Mouse (Mus musculus) cortical plate, adult 2 months (tissue): Measurements from ENCODE around the gene Tmem265. TPM values are rescaled to one million over a fixed set of nuclear protein-coding genes. Genes with fewer than 3 reads are reported as not detected.

ENCODE experiments used
- H3K27ac ChIP-seq: fragments of 200-500 bp; 2 replicates; pipeline ENCODE4 v1.5.1; 2012; ENCODE audit warnings: low read length, control low read depth, inconsistent platforms; ENCODE audit not compliant: insufficient read depth
- H3K4me1 ChIP-seq: fragments of 200-500 bp; 2 replicates; pipeline ENCODE4 v1.6.1; 2011; ENCODE audit warnings: low read length; ENCODE audit not compliant: control insufficient read depth, insufficient read depth
- H3K4me3 ChIP-seq: fragments of 200-500 bp; 2 replicates; pipeline ENCODE4 v1.5.1; 2011; ENCODE audit warnings: mild to moderate bottlenecking, low read length, control low read depth; ENCODE audit not compliant: insufficient read depth
- CTCF ChIP-seq: fragments of 200-500 bp; IDR thresholded peaks from 2 replicates; pipeline ENCODE4 v1.5.1; 2011; ENCODE audit warnings: mild to moderate bottlenecking, control low read depth, low read length; ENCODE audit not compliant: insufficient read depth; ENCODE audit errors: extremely low read depth
- POLR2A ChIP-seq: fragments of 200-500 bp; IDR thresholded peaks from 2 replicates; pipeline ENCODE4 v1.6.1; 2011; ENCODE audit warnings: mild to moderate bottlenecking, low read length, control low read depth; ENCODE audit not compliant: insufficient read depth; ENCODE audit errors: extremely low read depth
- polyA plus RNA-seq: library from polyadenylated mRNA; depleted of rRNA; stranded (reverse); fragments of >200 nt; gene quantifications from 2 replicates; pipeline ENCODE4 v1.2.3, GENCODE M21; 2012

The Tmem265 gene
- polyA plus RNA-seq, 1 experiment: not detected

- H3K27ac ChIP-seq: no peak overlapping the region
- H3K4me1 ChIP-seq: peaks cover 8% of the 10 kb centered on the region
- H3K4me3 ChIP-seq: no peak overlapping the region
- TF ChIP-seq POLR2A: no peak
- TF ChIP-seq CTCF: no peak
These were observed 25.0 kb downstream of the Tmem265 start for GRCm38 (mm10) chr7:127586149-127586548.

- Histone ChIP-seq H3K4me1 (peaks cover 8% of the 10 kb centered on the region), H3K4me3 (no peak overlapping the region; the same call in 1 of the 2 replicates), H3K27ac (no peak overlapping the region)
- TF ChIP-seq CTCF: no peak
- no peak for TF ChIP-seq POLR2A
These were observed 26.0 kb downstream of the Tmem265 start for GRCm38 (mm10) chr7:127587196-127587595.

- Histone ChIP-seq H3K4me3 (peak within 1 kb of the TSS; percentile 76), H3K4me1 (peaks cover 8% of the 10 kb centered on the region), H3K27ac (no peak within 1 kb of the TSS)
- TF ChIP-seq CTCF (no peak), POLR2A (peak; percentile 82)
These were observed 27.1 kb downstream of the Tmem265 start, which contains the start of the genes Ccdc189 and Rnf40 for GRCm38 (mm10) chr7:127588011-127588871. Gene Ccdc189 (minus strand): TSS chr7:127588595. Gene Rnf40 (plus strand): TSS chr7:127588767.

DNA sequence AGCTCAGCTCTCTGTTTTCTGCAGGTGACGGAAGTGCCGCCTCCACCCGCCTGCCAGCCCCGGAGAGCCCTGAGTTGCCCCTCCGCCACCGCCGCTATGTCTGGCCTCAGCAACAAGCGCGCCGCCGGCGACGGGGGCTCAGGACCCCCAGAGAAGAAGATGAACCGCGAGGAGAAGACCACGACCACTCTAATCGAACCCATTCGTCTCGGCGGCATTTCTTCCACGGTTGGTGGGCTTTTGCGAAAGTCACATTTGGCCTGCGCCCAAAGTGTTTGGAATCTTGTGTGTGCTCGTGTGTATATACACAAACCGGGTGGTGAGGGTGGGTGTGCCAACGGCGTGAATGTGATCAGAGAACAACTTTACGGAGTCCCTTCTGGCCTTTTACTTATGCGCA lies 27.7 kb downstream of the Tmem265 start:
- TF ChIP-seq POLR2A (no peak), CTCF (no peak)
- Histone ChIP-seq H3K4me1 (peaks cover 8% of the 10 kb centered on the region), H3K27ac (no peak overlapping the region), H3K4me3 (peak overlapping the region; percentile 76)

GRCm38 (mm10) chr7:127589637-127590036 lies 28.4 kb downstream of the Tmem265 start:
- H3K4me1 ChIP-seq: peaks cover 8% of the 10 kb centered on the region
- H3K4me3 ChIP-seq: peak overlapping the region; percentile 76; the same call in 1 of the 2 replicates
- TF ChIP-seq POLR2A: no peak
- H3K27ac ChIP-seq: no peak overlapping the region

DNA sequence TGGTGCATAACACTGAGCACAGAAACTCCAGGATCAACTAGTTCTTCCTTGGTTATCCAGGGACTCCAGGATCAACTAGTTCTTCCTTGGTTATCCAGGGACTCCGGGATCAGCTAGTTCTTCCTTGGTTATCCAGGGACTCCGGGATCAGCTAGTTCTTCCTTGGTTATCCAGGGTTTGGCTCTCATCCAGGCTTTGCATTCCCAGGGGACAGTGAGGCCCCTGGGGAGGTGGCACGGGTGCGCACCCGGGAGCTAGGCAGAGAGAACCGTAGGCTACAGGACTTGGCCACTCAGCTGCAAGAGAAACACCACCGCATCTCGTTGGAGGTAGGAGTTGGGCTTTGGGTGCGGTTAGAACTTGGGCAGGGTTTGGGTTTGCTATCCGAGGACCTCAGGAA lies 29.9 kb downstream of the Tmem265 start:
- TF ChIP-seq CTCF (no peak), POLR2A (no peak)
- H3K4me1 ChIP-seq: peaks cover 8% of the 10 kb centered on the region
- no peak overlapping the region for H3K4me3 ChIP-seq
- no peak overlapping the region for H3K27ac ChIP-seq

DNA sequence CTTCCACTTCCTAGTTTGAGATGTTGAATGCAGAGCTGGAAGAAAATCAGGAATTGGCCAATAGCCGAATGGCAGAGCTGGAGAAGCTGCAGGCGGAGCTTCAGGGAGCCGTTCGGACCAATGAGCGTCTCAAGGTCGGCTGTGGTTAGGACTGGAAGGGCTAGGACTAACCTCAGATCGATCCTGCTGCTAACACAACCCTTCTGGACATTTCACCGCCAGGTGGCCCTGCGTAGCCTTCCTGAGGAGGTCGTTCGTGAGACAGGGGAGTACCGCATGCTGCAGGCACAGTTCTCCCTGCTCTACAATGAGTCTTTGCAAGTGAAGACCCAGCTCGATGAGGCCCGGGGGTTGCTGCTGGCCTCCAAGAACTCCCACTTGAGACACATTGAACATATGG lies 31.4 kb downstream of the Tmem265 start:
- peaks cover 6% of the 10 kb centered on the region for H3K4me1 ChIP-seq
- TF ChIP-seq CTCF: no peak
- no peak for TF ChIP-seq POLR2A

DNA sequence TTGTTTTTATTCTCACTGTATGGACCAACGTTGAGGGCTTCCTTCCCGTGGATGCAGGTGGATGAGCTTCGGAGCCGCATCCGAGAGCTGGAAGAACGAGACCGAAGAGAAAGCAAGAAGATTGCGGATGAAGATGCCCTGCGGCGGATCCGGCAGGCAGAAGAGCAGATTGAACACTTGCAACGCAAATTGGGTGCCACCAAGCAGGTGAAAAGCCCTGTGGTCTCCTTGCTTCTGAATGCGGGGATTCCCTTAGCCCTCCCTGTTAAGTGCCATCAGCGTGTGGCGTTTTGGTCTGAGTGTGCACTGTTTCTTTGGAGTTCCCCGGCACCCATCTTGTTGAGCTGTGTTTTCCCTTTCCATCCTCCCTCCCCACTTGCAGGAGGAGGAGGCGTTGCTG lies 35.6 kb downstream of the Tmem265 start:
- no peak for TF ChIP-seq POLR2A
- no peak for TF ChIP-seq CTCF
- Histone ChIP-seq H3K4me1 (no peaks in the 10 kb centered on the region), H3K27ac (no peak overlapping the region), H3K4me3 (no peak overlapping the region)

More for the DNA sequence above, 31.4 kb downstream of the Tmem265 start:
- Histone ChIP-seq H3K27ac (no peak overlapping the region), H3K4me3 (no peak overlapping the region)

DNA sequence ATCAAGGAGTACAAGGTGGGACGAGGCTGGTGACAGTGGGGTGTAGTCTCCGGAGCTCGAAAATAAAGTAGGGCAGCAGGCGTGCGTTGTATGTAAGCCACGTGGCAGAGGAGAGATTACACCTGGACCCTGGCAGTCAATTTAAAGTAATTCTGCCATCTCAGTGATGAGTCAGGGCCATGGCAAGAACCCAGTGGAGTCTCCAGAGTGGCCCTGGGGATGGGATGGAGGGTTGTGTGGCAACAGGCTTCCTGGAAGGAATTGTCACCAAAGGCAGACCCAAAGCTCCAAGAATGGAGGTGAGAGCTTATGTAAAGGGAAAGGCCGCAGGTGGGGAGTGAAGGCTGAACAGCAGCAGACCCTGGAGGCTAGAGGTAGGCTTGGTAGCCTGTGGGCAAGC lies 39.4 kb downstream of the Tmem265 start:
- no peak for TF ChIP-seq POLR2A
- TF ChIP-seq CTCF: no peak
- no peaks in the 10 kb centered on the region for H3K4me1 ChIP-seq
- no peak overlapping the region for H3K27ac ChIP-seq
- H3K4me3 ChIP-seq: no peak overlapping the region

DNA sequence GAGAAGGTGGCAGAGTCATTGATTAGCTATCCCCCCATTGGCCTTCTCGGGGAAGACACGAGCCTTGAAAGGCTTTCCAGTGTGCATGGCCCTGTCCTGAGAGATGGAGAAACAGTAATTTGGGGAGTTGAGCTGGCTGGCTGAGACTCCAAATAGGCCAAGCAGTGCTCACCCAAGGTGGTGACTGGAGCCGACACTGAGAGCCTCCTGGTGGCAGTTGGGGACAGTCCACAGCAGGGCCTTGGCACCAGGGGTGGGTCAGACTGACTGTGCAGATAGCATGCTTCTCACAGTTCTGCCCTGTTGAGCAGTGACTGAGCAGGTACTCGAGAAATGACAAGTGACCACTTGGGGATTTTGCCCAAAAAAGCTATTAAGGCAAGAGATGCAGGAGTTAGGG lies 40.5 kb downstream of the Tmem265 start:
- Histone ChIP-seq H3K4me1 (no peaks in the 10 kb centered on the region), H3K4me3 (no peak overlapping the region), H3K27ac (no peak overlapping the region)
- TF ChIP-seq CTCF: no peak
- TF ChIP-seq POLR2A: no peak
